Comparison of ENCODE assay signal across 14 mouse cellular contexts in the genomic region with DNA sequence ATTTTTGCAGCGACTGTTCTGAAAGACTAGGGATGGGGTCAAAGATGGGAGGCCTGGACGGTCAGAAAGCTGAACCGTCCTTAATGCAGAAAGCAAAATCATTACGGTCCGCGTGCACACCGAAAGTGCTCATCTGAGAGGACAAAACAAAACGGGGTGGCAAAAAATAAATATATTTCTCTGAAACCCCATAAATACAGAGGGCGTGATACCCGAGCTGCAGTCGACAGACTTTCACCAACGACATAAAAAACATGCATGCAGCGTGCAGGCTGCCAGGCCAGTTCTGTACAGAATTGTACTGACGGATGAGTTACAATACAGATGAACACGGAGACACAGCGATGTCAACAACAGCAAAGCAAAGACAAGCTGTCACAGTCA. TPM values are rescaled to one million over a fixed set of nuclear protein-coding genes. Genes with fewer than 3 reads are reported as not detected.
DNase-seq lines count a peak whose midpoint lies in the region; ATAC-seq lines count a peak whose summit lies in the region.
"Had no signal": no experiment of that assay in that cellular context is flagged by ENCODE, and none has a peak within 500 bp of the region (broad histone marks: within the 10 kb centered on the region; RNA-seq: fewer than 3 reads in every experiment).

No protein-coding gene starts in this region.

- H3K36me3 ChIP-seq in hindbrain, embryonic 10.5 days: no peaks in the 10 kb centered on the region
- no peaks in the 10 kb centered on the region for H3K36me3 ChIP-seq in midbrain, embryonic 13.5 days
- H3K36me3 ChIP-seq in heart, embryonic 10.5 days: no peaks in the 10 kb centered on the region
- H3K36me3 ChIP-seq: limb, embryonic 15.5 days had no signal

- H3K27ac ChIP-seq in hindbrain, embryonic 10.5 days: 0 out of 2 replicates have a peak overlapping the region, but pooled peaks have one; percentile 59
- no peak overlapping the region for H3K27ac ChIP-seq in midbrain, embryonic 13.5 days
- H3K27ac ChIP-seq in heart, embryonic 10.5 days: no peak overlapping the region
- H3K27ac ChIP-seq: limb, embryonic 15.5 days had no signal

- peak overlapping the region; percentile 74; the same call in 1 of the 2 replicates for H3K9ac ChIP-seq in midbrain, embryonic 13.5 days (replicated peaks)
- H3K9ac ChIP-seq: limb, embryonic 15.5 days had no signal

- H3K4me3 ChIP-seq in hindbrain, embryonic 10.5 days: peak overlapping the region; percentile 58
- peak overlapping the region; percentile 58 for H3K4me3 ChIP-seq in midbrain, embryonic 13.5 days (replicated peaks)
- no peak overlapping the region for H3K4me3 ChIP-seq in heart, embryonic 10.5 days
- H3K4me3 ChIP-seq: megakaryocyte, embryonic 14.5 days had no signal

- no peaks in the 10 kb centered on the region for H3K9me3 ChIP-seq in hindbrain, embryonic 10.5 days
- no peaks in the 10 kb centered on the region for H3K9me3 ChIP-seq in midbrain, embryonic 13.5 days
- H3K9me3 ChIP-seq in heart, embryonic 10.5 days: no peaks in the 10 kb centered on the region
- H3K9me3 ChIP-seq: limb, embryonic 15.5 days; megakaryocyte, embryonic 14.5 days had no signal

- peak overlapping the region; percentile 83 for H3K4me2 ChIP-seq in midbrain, embryonic 13.5 days (replicated peaks)

- peaks cover 22% of the 10 kb centered on the region for H3K27me3 ChIP-seq in hindbrain, embryonic 10.5 days (ENCODE audit: insufficient read depth, poor library complexity, severe bottlenecking)
- peaks cover 12% of the 10 kb centered on the region for H3K27me3 ChIP-seq in midbrain, embryonic 13.5 days
- H3K27me3 ChIP-seq in heart, embryonic 10.5 days (ENCODE audit: insufficient read depth, poor library complexity, severe bottlenecking): peaks cover 19% of the 10 kb centered on the region

- peaks cover 34% of the 10 kb centered on the region for H3K4me1 ChIP-seq in hindbrain, embryonic 10.5 days (replicated peaks)
- H3K4me1 ChIP-seq in midbrain, embryonic 13.5 days (replicated peaks): peaks cover 41% of the 10 kb centered on the region
- peaks cover 12% of the 10 kb centered on the region for H3K4me1 ChIP-seq in heart, embryonic 10.5 days

- peak; percentile 32 to 46 for DNase-seq in cerebellum, postnatal 14 days
- no peak for DNase-seq in cerebellum, adult 8-10 months
- peak; percentile 16 to 49 for DNase-seq in cerebellum, postnatal 36 days
- DNase-seq in hindbrain, embryonic 10.5 days (ENCODE audit: low spot score): no peak
- DNase-seq in kidney, postnatal 25 days: no peak
- no peak for DNase-seq in adrenal gland, postnatal 4 days (ENCODE audit: low spot score in 2 of 2)
- DNase-seq in heart, embryonic 10.5 days (ENCODE audit: low spot score): no peak
- DNase-seq: adrenal gland, postnatal 36 days; B cell, adult 2 months; kidney, postnatal 10 days had no signal

- WGBS in hindbrain, embryonic 10.5 days: 62% methylated on average over 16 of the region's 16 CpGs
- 60% methylated on average over 16 of the region's 16 CpGs for WGBS in midbrain, embryonic 13.5 days
- 72% methylated on average over 16 of the region's 16 CpGs for WGBS in heart, embryonic 10.5 days

- no peak for ATAC-seq in midbrain, embryonic 13.5 days

RNA-seq across cellular contexts. Expression of a gene that starts 3.9 kb away (rescaled TPM):
- 2.7 and 4.4 TPM in 2 replicates for polyA plus RNA-seq in hindbrain, embryonic 10.5 days (2016; fragmentation: Nextera tagmentation; extraction: Ambion mirVana)
- polyA plus RNA-seq in midbrain, embryonic 13.5 days (2015; fragmentation: Nextera tagmentation; extraction: Ambion mirVana): 16.9 and 17.3 TPM in 2 replicates
- under 1 TPM; 0.48 to 0.56 TPM for total RNA-seq in adrenal gland, postnatal 4 days (2021)
- polyA plus RNA-seq in heart, embryonic 10.5 days (2016; fragmentation: Nextera tagmentation; extraction: Ambion mirVana): 0.76 and 0.87 TPM in 2 replicates
- total RNA-seq: granulocyte monocyte progenitor cell, adult 5-6 weeks had no signal

Comparison
In these comparisons a context has a peak if more than half of its experiments do, and no peak if none do; other contexts are left out.
1. DNase-seq: peak in cerebellum, postnatal 14 days (2 of 2) and cerebellum, postnatal 36 days (2 of 2); none in cerebellum, adult 8-10 months (single experiment), hindbrain, embryonic 10.5 days (single experiment), kidney, postnatal 25 days (0 of 2), adrenal gland, postnatal 4 days (0 of 2) and heart, embryonic 10.5 days (single experiment).